Mouse (Mus musculus) bone marrow macrophage, adult 2 months (primary cell): ENCODE data around the gene Sv2b.

Source experiments
- CTCF ChIP-seq: IDR thresholded peaks from 2 replicates; pipeline ENCODE4 v1.5.1; 2012; ENCODE audit warnings: low read depth, mild to moderate bottlenecking, low read length, moderate library complexity
- POLR2A ChIP-seq: IDR thresholded peaks from 2 replicates; pipeline ENCODE4 v1.6.1; 2012; ENCODE audit warnings: mild to moderate bottlenecking, low read depth, low read length, borderline replicate concordance

GRCm38 (mm10) chr7:75308457-75309312, at the start of gene Sv2b:
- TF ChIP-seq CTCF = no peak
- no peak for TF ChIP-seq POLR2A
